Mouse (Mus musculus) CD8-positive naive resting alpha-beta T cell, adult 2 months (primary cell): ENCODE data around the gene Cyp2a22.
"Not testable (repeated sequence)": the region's sequence is repeated elsewhere in the genome, so short reads cannot be mapped to it uniquely, and the experiment has no call there.

Experiments used
- DNase-seq, 2 experiments: peaks; one replicate each; pipeline ENCODE4 v3.0.0; 2022; ENCODE audit warnings: low read depth in 2 of 2, low spot score in 2 of 2

The Cyp2a22 gene

DNA sequence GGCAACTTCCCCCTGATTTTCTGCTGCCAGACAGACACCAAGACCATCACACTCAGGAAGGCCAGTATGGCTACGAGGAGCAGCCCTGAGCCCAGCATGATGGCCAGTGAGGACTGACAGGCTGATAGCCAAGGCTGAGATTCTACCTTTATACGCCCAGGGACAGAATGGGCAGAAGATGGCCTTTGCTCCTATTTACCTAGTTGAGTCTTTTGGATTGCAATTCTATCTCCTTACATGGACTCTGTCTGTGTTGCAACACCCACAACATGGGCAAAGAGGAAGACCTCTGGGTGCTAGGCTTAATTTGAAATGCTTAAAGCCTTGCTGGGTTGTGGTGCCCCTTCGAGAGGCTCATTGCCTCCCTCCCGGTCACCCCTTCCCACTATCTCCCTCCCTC, at the start of gene Cyp2a22:
Cyp2a22 (minus strand) TSS at position 123 of the 400 bp plus-strand sequence.
- DNase-seq, result no peak

DNA sequence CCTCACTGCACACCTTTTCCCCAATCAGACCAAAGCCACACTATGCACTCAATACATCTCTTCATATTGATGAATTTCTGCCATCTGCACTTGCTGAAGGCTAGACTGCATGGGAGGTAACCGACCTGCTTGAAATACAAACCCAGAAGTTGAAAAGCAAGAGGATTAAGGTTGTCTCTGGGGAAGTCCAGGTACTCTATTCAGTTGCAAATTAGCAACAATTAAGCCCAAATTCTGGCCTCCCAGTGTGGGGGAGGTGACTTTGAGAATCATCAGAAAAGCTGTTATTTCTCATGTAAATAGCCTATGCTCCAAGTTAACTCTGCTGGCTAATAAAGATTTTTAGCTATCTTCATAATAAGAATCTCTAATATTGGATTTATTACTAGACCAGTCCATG, 44.0 kb upstream of the Cyp2a22 start:
- not testable (repeated sequence) for DNase-seq

DNA sequence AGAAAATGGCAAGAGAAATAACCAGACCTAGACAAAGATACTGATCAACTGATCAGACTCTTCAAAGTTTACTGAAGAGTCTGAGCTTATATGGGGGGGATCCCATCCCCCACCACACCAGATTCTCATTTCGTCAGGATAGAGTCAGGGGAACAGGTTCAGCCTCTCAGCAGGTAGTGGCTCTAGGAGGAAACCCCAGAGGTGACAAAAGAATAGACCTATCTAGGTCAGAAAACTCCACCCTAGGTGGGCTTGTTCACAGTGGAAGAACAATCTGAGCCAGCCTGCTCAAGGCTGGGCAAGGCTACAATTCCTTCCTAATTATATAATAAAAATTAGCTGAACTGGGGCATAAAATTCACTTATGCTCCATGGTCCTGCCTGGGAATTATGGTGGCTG, 43.4 kb upstream of the Cyp2a22 start:
- DNase-seq, result no peak

DNA sequence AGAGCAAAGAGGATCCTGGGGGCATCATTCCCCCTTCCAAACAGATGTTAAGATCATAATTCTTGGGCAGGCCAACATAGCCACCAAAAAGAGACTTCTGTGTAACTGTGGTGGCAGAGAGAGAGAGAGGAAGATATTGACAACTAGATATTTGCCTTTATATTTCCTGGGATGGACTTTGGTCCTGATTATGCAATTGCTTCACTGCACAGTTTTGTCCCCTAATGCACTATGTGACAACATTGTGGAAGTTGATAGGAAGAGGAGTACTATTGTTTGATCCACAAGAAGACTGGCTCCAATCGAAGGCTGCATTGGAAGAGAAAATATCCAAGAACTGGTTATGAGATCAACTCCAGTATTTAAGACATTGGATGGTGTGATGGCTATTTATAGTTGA, 42.8 kb upstream of the Cyp2a22 start:
- DNase-seq, result not testable (repeated sequence)

DNA sequence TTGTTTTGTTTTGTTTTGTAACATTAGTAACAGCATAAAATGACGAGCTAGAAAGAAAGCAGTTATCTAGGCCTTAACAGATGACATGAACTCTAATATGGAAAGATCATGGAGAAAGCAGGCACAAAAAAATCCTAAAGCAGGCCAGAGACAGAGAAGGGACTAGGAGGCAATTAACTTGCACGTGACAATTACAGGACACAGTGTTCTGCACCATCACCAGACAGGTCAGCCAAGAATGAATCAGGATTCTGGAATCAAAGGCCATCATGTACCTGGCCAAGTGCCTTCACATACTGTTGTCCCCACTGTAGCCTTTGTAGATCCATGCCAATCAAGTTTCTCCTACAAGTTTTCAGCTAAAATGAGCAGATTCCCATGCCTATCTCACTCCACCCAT, 42.3 kb upstream of the Cyp2a22 start:
- not testable (repeated sequence) for DNase-seq

DNA sequence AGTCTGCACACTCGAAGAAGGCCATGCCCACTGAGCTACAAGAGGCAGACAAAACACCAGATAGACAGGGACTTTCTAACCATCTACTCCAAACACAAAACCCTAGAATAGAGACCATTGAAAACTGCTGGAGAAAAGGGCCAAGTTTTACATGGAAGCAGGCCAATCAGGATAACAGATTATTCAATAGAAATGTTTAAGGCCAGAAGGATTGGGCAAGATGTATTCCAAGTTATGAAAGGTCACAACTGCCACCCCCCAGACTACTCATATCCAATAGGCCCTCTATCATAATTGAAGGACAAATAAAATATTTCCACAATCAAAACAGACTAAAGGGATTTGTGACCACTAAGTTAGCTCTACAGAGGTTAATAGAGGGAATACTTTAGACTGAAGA, 23.2 kb upstream of the Cyp2a22 start:
- not testable (repeated sequence) for DNase-seq

DNA sequence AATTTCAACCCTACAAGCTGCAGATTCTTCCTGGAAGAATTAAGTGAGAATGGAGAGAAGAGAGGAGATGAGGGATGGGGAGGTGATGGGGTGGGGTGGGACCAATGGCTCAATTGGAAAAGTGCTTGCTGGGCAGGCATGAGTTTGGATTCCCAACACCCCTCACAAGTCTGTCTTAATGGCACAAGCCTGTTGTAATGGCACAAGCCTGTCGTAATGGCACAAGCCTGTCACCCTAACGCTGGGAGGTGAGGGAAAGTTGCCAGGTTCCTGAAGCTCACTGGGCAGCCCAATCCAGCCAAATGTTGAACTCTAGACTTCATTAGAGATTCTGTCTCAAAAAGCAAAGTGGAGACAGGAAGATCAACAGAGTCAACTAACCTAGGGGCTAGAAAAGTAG, 14.1 kb upstream of the Cyp2a22 start:
- not testable (repeated sequence) for DNase-seq

DNA sequence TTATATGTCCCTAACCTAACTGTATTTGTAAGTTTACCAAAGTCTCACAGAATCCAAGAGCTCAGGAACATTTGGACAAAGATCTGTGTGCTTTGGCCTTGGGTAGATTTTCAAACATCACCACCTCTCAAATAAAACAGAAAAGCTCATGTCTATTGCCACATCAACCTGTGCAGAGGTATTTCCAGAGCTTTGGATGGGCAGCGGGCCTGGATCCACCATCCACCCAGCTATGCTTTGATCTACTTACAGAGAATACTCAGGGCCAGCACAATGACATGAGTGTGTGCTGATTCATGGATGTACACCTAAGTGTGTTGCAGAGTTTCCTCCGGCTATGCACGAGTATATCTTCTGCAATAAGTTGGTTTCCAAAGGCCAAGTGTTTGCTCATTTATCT, 13.5 kb upstream of the Cyp2a22 start:
- DNase-seq, result not testable (repeated sequence)

DNA sequence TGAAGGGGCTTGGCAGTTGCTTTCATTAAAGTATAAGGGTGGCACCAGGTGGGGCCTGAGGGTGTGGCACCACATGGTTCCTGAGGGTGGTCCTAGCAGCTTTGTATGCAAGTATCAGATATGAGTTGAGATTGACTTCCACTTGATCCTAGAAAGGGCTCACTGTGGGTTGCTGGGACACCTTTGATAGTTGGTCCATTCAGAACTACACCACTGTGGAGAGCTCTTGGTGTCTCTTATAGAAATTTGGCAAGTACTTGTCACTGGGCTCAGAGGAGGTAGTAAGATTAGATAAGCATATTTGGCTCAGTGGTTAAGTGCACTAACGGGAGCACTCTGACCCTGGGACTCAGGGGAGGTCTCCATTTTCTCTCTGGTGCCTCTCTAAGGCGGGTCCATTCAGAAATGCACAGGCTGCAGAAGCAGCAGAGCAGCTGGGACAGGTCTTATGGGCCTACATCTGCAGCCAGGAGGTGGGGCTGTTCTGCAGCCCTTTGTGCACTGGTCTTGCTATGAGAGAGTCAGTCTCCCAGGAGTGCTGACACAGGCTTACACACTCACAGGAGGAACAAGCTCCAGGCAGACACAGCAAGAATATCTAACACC, 2.2 kb upstream of the Cyp2a22 start:
- DNase-seq, result not testable (repeated sequence)

DNA sequence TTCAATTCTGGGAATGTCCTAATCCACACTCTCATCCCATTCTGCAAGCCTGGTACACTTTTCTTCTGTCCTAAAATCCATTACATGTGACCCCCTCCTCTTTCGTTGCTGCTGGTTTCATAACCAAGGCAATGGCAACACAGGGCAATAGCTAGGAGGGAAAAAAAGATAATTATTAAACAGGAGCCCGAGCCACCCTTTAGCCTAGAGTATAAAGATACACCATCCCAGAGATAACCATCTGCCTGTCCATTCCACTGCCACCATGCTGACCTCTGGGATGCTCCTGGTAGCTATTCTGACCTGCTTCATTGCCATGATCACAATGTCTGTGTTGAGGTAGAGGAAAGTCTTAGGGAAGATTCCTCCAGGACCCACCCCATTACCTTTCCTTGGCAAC, 22.1 kb downstream of the Cyp2a22 start:
- DNase-seq, result not testable (repeated sequence)
